Mouse (Mus musculus) layer of hippocampus, adult 2 months (tissue): Measurements from ENCODE around the gene Paqr5. TPM values are rescaled to one million over a fixed set of nuclear protein-coding genes. Genes with fewer than 3 reads are reported as not detected.
A peak's percentile ranks its signal among the peaks of the same experiment; 100 is the strongest.

Experiments used
- DNase-seq, 2 experiments: peaks; one replicate each; pipeline ENCODE4 v3.0.0; 2022; ENCODE audit warnings: low spot score in 2 of 2
- H3K27ac ChIP-seq: fragments of 200-600 bp; 2 replicates; pipeline ENCODE4 v1.8.1; 2022
- H3K4me3 ChIP-seq: fragments of 200-600 bp; 2 replicates; pipeline ENCODE4 v1.8.1; 2022; ENCODE audit warnings: mild to moderate bottlenecking
- CTCF ChIP-seq: fragments of 200-600 bp; conservative IDR thresholded peaks from 2 replicates; pipeline ENCODE4 v1.8.1; 2022; ENCODE audit warnings: antibody characterized with exemption, mild to moderate bottlenecking, moderate library complexity
- total RNA-seq, 2 experiments: library from RNA; stranded (reverse); gene quantifications; 2 replicates each; pipeline ENCODE4 v1.2.3; 2021

Paqr5 gene
- total RNA-seq, 2 experiments from 2014 or later = 3.9 to 6.3 TPM

DNA sequence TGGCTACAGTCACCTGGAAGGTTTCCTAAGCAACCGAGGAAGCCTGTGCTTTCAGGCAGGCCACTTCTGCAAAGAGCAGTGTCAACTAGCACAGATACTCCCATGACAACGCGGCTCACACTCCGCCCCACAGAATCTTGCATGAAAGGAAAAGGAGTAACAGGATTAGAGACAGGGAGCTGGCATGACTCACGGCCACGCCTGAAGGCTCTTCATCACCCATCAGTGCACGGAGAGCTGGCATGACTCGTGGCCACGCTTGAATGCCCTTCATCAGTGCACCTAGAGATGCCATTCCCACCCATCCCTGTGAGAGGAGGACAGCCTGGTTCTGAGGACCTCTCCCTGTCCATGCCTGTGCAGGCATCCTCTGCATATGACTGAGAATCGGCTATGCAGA, 59.3 kb downstream of the Paqr5 start:
- DNase-seq = no peak
- TF ChIP-seq CTCF = no peak
- no peak overlapping the region for H3K4me3 ChIP-seq
- H3K27ac ChIP-seq = no peak overlapping the region

GRCm38 (mm10) chr9:61965987-61966386, 60.7 kb downstream of the Paqr5 start:
- TF ChIP-seq CTCF = no peak
- DNase-seq = no peak
- H3K27ac ChIP-seq = no peak overlapping the region
- no peak overlapping the region for H3K4me3 ChIP-seq

- no peak overlapping the region for H3K4me3 ChIP-seq
- peak overlapping the region; percentile 64 for H3K27ac ChIP-seq
- TF ChIP-seq CTCF = peak; percentile 98
- peak; percentile 65 to 81 for DNase-seq
Measured at GRCm38 (mm10) chr9:61965411-61965930, 61.2 kb downstream of the Paqr5 start.

- TF ChIP-seq CTCF = no peak
- H3K4me3 ChIP-seq = no peak overlapping the region
- no peak overlapping the region for H3K27ac ChIP-seq
- DNase-seq = no peak
Measured at GRCm38 (mm10) chr9:61963356-61963755, 63.3 kb downstream of the Paqr5 start.

GRCm38 (mm10) chr9:61961181-61961580, 65.5 kb downstream of the Paqr5 start:
- no peak overlapping the region for H3K4me3 ChIP-seq
- no peak overlapping the region for H3K27ac ChIP-seq
- no peak for DNase-seq
- no peak for TF ChIP-seq CTCF

DNA sequence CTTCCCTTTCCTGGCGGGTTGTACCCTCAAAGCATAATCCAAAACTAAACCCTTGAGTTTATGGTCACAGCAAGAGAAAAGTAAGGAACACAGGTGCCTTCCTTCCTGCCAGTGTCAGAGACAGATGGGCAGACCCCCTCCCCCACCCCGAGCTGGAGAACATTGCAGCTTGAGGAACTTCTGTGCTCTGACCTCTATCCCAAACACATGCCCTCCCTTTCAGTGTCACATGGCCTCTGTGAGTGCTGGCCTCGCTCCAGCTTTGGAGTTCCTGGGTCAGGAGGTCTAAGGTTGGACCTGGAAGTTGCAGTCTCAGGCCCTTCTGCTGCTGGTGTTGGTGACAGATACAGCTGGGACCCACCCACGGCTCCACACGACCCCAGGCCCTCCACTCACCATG, 65.9 kb downstream of the Paqr5 start:
- H3K4me3 ChIP-seq = no peak overlapping the region
- no peak for DNase-seq
- no peak for TF ChIP-seq CTCF
- no peak overlapping the region for H3K27ac ChIP-seq

DNA sequence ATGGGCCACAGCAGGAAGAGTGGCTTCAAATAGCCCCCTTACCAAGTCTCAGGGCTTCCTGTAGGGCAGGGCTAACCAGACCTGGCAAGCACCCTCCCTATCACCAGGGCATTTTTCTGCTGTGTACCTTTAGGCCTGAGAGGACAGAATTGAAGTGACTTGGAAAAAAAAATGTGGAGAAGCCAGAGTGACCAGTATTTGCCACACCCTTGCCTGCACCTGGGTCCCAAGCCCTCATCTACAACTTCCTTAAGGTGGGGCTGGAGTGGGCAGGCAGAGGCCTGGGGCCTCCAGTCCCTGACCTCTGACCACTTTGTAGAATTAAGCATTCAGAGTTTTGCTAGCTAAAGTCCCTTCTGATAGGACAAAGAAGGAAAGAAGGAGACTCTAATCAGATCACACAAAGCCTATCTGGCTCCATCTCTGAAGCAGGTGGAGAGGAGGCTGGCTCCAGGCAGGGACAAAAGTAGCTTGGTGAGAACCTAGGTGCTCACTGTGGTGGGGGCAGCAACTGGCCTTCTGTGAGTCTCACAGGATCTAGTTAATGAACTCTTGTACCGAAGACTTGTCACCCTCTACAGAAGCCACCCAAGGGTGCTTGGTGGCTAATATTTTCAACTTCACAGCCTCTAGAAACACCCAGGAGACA, 66.6 kb downstream of the Paqr5 start:
- TF ChIP-seq CTCF = no peak
- no peak for DNase-seq
- H3K27ac ChIP-seq = no peak overlapping the region
- H3K4me3 ChIP-seq = no peak overlapping the region

DNA sequence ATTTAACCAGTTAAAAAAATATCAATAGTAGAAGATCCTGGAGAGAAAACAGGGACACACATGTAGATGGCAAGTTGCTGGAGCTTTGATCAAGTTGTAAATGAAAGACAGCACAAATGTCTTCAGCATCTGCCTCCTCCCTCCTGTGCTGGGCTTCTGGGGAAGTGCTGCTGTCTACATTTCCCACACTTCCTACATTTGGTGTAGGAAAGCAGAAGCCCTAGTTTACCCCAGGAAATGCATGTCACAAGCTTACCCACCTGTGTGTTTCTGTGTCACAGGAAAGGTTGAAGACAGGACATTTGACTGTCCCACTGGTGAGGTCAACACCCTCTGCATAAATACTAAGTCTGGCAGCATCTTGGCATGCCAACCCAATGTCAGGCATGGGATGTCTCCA, 71.9 kb downstream of the Paqr5 start:
- no peak for DNase-seq
- Histone ChIP-seq H3K4me3 (no peak overlapping the region), H3K27ac (no peak overlapping the region)
- no peak for TF ChIP-seq CTCF

GRCm38 (mm10) chr9:61952241-61952640, 74.4 kb downstream of the Paqr5 start:
- H3K27ac ChIP-seq = no peak overlapping the region
- H3K4me3 ChIP-seq = no peak overlapping the region
- DNase-seq = no peak
- no peak for TF ChIP-seq CTCF

- Histone ChIP-seq H3K4me3 (peak overlapping the region; percentile 58), H3K27ac (peak overlapping the region; percentile 43; the same call in 1 of the 2 replicates)
- TF ChIP-seq CTCF = peak; percentile 93
- peak; percentile 71 to 77 for DNase-seq
Measured at GRCm38 (mm10) chr9:61947402-61948346, 79.0 kb downstream of the Paqr5 start.

- Histone ChIP-seq H3K4me3 (peak within 1 kb of the TSS; percentile 75), H3K27ac (peak within 1 kb of the TSS; percentile 55)
- TF ChIP-seq CTCF = peak; percentile 91
- DNase-seq = peak; percentile 89 to 94
Measured at GRCm38 (mm10) chr9:61946623-61947401, 79.8 kb downstream of the Paqr5 start, which contains the start of gene Kif23. Kif23 (minus strand) TSS chr9:61946774.

DNA sequence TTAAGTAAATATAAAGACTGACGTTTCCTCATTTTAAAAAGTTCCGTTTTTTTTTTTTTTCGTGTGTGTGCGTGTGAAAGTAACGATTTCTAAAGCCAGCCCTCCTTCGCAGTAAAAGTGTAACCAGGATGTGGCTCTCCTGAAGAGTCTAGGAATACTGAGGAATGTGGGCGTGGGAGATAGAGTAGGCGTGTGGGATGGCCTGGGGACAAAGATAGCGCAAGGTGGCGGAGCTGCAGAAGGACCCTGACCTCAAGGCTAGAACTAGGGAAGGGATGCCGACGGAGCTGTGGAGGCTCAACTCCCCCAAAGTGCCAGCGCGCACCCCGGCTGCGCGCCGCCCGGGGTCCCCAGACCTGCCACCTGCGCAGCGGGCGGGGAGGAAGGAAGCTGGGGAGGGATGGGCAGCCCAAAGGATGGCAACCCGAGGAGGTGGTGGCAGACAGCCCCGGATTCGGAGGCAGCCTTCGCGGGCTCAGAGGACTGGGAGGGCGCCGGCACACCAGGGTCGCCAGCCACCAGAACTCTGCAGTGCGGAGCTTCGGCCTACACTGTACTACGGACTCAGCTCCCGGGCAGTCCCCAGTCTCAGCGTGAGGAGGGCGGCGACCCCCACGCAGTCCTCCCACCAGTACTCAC, 80.6 kb downstream of the Paqr5 start:
- no peak for DNase-seq
- H3K27ac ChIP-seq = no peak overlapping the region
- no peak for TF ChIP-seq CTCF

More for the DNA sequence above, 80.6 kb downstream of the Paqr5 start:
- peak overlapping the region; percentile 75 for H3K4me3 ChIP-seq
